Mouse (Mus musculus) E14TG2a.4 (cell line): ENCODE measurements around the gene Impdh2.

Experiments
- H3K27me3 ChIP-seq: 2 replicates; pipeline ENCODE4 v1.6.1; 2014; ENCODE audit warnings: low read length, control low read depth; ENCODE audit not compliant: insufficient read depth
- H3K36me3 ChIP-seq: 2 replicates; pipeline ENCODE4 v1.6.1; 2014; ENCODE audit warnings: low read length, control low read depth; ENCODE audit not compliant: insufficient read depth
- H3K4me1 ChIP-seq: replicated peaks from 2 replicates; pipeline ENCODE4 v1.6.1; 2014; ENCODE audit warnings: low read depth, low read length, control low read depth
- H3K4me3 ChIP-seq: replicated peaks from 2 replicates; pipeline ENCODE4 v1.5.1; 2014; ENCODE audit warnings: mild to moderate bottlenecking, low read length
- H3K9me3 ChIP-seq: 2 replicates; pipeline ENCODE4 v1.6.1; 2014; ENCODE audit warnings: low read length, control low read depth
- CTCF ChIP-seq: conservative IDR thresholded peaks from 2 replicates; pipeline ENCODE4 v1.5.1; 2014; ENCODE audit warnings: low read length
- NANOG ChIP-seq: IDR thresholded peaks from 2 replicates; pipeline ENCODE4 v1.6.1; 2014; ENCODE audit warnings: borderline replicate concordance, low read length, mixed read lengths
- POU5F1 ChIP-seq: IDR thresholded peaks from 2 replicates; pipeline ENCODE4 v1.6.1; 2014; ENCODE audit warnings: low read length, borderline replicate concordance

Impdh2 gene

GRCm38 (mm10) chr9:108566815-108567776 lies 7.0 kb downstream of the Impdh2 start, which contains the start of gene Ndufaf3:
Gene Ndufaf3 (minus strand): TSS chr9:108567434.
- H3K4me1 ChIP-seq = peaks cover 84% of the 10 kb centered on the region

DNA sequence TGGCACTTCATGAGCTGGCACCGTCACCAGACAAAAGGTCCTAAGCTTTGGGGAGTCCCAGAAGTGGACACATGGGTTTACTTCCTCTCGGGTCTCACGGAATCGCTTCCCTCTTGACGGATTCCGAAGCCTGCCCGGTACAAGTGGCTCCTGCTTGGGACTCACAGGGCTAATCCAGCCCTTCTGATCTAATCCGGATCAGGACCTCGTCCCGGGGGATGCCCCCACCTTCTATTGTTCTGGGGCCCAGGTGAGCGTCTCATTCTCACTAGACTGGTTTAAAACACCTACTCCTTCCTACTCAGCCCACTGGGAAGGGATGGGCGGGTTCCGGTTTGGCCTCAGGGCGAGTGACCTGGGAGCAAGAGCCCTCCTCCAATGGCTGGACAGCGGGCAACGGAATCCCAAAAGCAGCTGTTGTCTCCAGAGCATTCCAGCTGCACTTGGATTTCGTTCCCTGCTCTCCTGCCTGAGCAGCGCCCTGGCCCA lies 7.9 kb downstream of the Impdh2 start:
- peaks cover 58% of the 10 kb centered on the region for H3K36me3 ChIP-seq
- TF ChIP-seq NANOG (no peak), POU5F1 (no peak), CTCF (no peak)

More at GRCm38 (mm10) chr9:108566815-108567776, 7.0 kb downstream of the Impdh2 start, which contains the start of gene Ndufaf3:
- H3K27me3 ChIP-seq = no peaks in the 10 kb centered on the region
- no peaks in the 10 kb centered on the region for H3K9me3 ChIP-seq
- peaks cover 58% of the 10 kb centered on the region for H3K36me3 ChIP-seq
- H3K4me3 ChIP-seq = peak within 1 kb of the TSS; percentile 92
- no peak for TF ChIP-seq POU5F1
- peak; percentile 74 for TF ChIP-seq CTCF
- no peak for TF ChIP-seq NANOG

DNA sequence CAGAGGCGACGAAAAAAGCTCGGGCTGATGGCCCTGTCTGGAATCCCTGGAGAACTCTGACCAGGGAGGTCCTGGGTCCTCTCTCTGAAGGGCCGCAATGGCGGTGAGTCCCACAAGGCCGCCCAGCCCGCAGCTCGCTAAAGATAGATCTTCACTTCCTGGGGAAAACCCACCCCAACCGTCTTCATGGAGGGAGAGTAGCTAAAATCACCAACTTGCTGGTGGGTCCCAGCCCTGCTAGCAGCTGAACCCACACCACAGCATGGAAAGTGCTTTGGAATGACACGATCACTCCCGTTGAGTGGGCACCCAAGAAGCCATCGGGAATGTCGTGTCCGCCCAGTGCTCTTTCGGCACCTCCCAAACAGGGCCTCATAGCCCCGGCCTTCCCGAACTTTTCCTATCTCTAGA lies 8.4 kb downstream of the Impdh2 start:
- Histone ChIP-seq H3K36me3 (peaks cover 58% of the 10 kb centered on the region), H3K4me1 (peaks cover 85% of the 10 kb centered on the region), H3K27me3 (no peaks in the 10 kb centered on the region), H3K4me3 (peak overlapping the region; percentile 92), H3K9me3 (no peaks in the 10 kb centered on the region)
- no peak for TF ChIP-seq POU5F1
- no peak for TF ChIP-seq CTCF
- no peak for TF ChIP-seq NANOG

More for the DNA sequence above, 7.9 kb downstream of the Impdh2 start:
- peaks cover 85% of the 10 kb centered on the region for H3K4me1 ChIP-seq
- peak overlapping the region; percentile 92 for H3K4me3 ChIP-seq
- H3K9me3 ChIP-seq = no peaks in the 10 kb centered on the region
- H3K27me3 ChIP-seq = no peaks in the 10 kb centered on the region

GRCm38 (mm10) chr9:108569381-108570206 lies 9.5 kb downstream of the Impdh2 start, which contains the start of gene Dalrd3:
Gene Dalrd3 (plus strand): TSS chr9:108569886.
- H3K4me3 ChIP-seq = peak within 1 kb of the TSS; percentile 92
- TF ChIP-seq POU5F1 (no peak), CTCF (no peak), NANOG (no peak)
- no peaks in the 10 kb centered on the region for H3K27me3 ChIP-seq
- H3K4me1 ChIP-seq = peaks cover 85% of the 10 kb centered on the region
- H3K36me3 ChIP-seq = peaks cover 55% of the 10 kb centered on the region
- H3K9me3 ChIP-seq = no peaks in the 10 kb centered on the region

GRCm38 (mm10) chr9:108570207-108570896 lies 10.3 kb downstream of the Impdh2 start:
- no peaks in the 10 kb centered on the region for H3K9me3 ChIP-seq
- peaks cover 85% of the 10 kb centered on the region for H3K4me1 ChIP-seq
- TF ChIP-seq CTCF (peak; percentile 60), POU5F1 (no peak)
- peak overlapping the region; percentile 92 for H3K4me3 ChIP-seq
- H3K27me3 ChIP-seq = no peaks in the 10 kb centered on the region
- H3K36me3 ChIP-seq = peaks cover 55% of the 10 kb centered on the region

DNA sequence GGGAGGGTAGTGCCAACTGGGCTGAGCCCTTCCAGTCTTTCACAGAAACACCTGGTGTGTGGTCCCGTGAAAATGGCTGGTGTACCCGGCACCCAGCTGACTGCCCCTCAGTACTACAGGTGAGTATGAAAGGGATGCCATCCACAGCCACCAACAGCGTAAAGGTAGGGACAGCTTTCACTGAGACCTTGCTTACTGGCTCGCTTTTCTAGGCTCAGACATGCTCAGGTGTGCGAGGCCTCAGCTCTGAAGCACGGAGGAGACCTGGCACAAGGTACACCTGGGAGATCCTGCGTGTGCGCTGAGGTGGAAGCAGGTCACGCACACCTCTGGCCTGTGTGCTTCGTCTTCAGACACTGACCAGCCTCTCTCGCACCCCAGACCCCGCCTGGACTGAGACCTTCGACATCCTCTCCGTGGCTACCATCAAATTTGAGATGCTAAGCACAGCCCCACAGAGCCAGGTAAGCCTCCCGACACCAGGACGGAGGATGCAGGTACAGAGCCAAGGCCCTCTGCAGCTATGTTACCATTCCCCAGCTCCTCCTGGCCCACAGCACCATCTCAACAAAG lies 11.4 kb downstream of the Impdh2 start:
- Histone ChIP-seq H3K4me1 (peaks cover 86% of the 10 kb centered on the region), H3K9me3 (no peaks in the 10 kb centered on the region), H3K36me3 (peaks cover 57% of the 10 kb centered on the region), H3K4me3 (no peak overlapping the region), H3K27me3 (no peaks in the 10 kb centered on the region)
- TF ChIP-seq POU5F1 = no peak
- TF ChIP-seq CTCF = no peak
- TF ChIP-seq NANOG = no peak

DNA sequence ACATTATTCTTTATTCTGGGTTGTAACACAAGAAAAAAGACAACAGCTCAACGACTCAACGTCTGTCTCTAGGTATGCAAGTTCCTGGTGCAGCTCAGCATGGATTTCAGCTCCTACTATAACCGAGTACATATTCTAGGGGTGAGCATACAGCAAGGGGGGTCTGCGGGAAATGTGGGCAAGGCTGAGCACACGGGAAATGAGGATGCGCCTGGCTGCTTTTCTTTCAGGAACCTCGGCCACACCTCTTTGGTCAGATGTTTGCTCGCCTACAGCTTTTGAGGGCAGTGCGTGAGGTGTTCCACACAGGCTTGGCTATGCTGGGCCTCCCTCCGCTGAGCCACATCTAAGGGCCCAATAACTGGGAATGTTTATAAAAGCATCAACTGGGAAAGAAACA lies 12.2 kb downstream of the Impdh2 start:
- TF ChIP-seq CTCF = no peak
- TF ChIP-seq NANOG = no peak
- no peak for TF ChIP-seq POU5F1
- peaks cover 63% of the 10 kb centered on the region for H3K36me3 ChIP-seq
- peaks cover 94% of the 10 kb centered on the region for H3K4me1 ChIP-seq
- H3K4me3 ChIP-seq = 0 out of 2 replicates have a peak overlapping the region, but pooled peaks have one; percentile 13
- H3K27me3 ChIP-seq = no peaks in the 10 kb centered on the region
- H3K9me3 ChIP-seq = no peaks in the 10 kb centered on the region
